ENCODE assay signal across 14 mouse cellular contexts in the genomic region with DNA sequence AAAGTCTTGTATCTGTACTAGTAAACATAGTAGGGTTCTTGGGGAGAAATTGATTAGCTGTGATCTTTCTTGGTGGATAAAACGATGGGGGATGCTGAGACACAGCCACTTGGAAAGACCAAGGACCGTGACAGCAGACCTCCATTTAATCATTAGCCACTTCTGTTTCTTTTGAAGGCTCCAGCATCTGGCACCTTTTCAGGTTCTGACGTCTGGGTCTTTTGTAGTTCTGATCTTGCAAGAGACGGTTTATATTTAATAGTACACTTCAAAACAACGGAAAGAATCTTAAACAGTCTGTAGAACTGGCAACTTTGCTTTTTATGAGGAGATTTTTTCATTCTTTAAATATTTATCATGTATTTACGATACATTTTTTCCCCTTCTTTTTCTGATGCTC.
DNase-seq lines count a peak whose midpoint lies in the region; ATAC-seq and TF ChIP-seq lines count a peak whose summit lies in the region.
"Had no signal": no experiment of that assay in that cellular context is flagged by ENCODE, and none has a peak within 500 bp of the region (broad histone marks: within the 10 kb centered on the region; RNA-seq: fewer than 3 reads in every experiment).

No protein-coding gene starts in this region.

- WGBS in heart, embryonic 13.5 days = 25% methylated on average over 6 of the region's 6 CpGs
- 28% methylated on average over 6 of the region's 6 CpGs for WGBS in stomach, embryonic 15.5 days
- WGBS in stomach, postnatal 0 days = 23% methylated on average over 6 of the region's 6 CpGs

- TF ChIP-seq CTCF in stomach, postnatal 0 days (IDR thresholded peaks at IDR 0.05; ENCODE audit: low read depth) = no peak

- intact Hi-C loops in heart, postnatal 25 days (cut with DNase I) = no loop called here

- no peak for TF ChIP-seq EP300 in stomach, postnatal 0 days (optimal IDR thresholded peaks at IDR 0.05)

- H3K4me1 ChIP-seq in heart, embryonic 13.5 days = peaks cover 31% of the 10 kb centered on the region
- H3K4me1 ChIP-seq in stomach, embryonic 15.5 days = no peaks in the 10 kb centered on the region
- H3K4me1 ChIP-seq in stomach, postnatal 0 days (replicated peaks; ENCODE audit: control insufficient read depth, insufficient read depth) = no peaks in the 10 kb centered on the region
- H3K4me1 ChIP-seq: liver, embryonic 15.5 days had no signal

- no peaks in the 10 kb centered on the region for H3K9me3 ChIP-seq in heart, embryonic 13.5 days
- H3K9me3 ChIP-seq in stomach, embryonic 15.5 days = no peaks in the 10 kb centered on the region
- H3K9me3 ChIP-seq in stomach, postnatal 0 days (ENCODE audit: control insufficient read depth, low read length) = no peaks in the 10 kb centered on the region
- H3K9me3 ChIP-seq: embryonic facial prominence, embryonic 13.5 days; liver, embryonic 15.5 days; midbrain, embryonic 12.5 days had no signal

- no peak for ATAC-seq in heart, embryonic 13.5 days (ENCODE audit: extremely low read depth, insufficient number of reproducible peaks, low FRiP score, low TSS enrichment)
- no peak for ATAC-seq in stomach, embryonic 15.5 days (ENCODE audit: insufficient read depth, low FRiP score, low read depth)
- no peak for ATAC-seq in stomach, postnatal 0 days (ENCODE audit: low FRiP score, low TSS enrichment)

- H3K36me3 ChIP-seq in heart, embryonic 13.5 days = no peaks in the 10 kb centered on the region
- no peaks in the 10 kb centered on the region for H3K36me3 ChIP-seq in stomach, embryonic 15.5 days
- H3K36me3 ChIP-seq in stomach, postnatal 0 days (ENCODE audit: control insufficient read depth, insufficient read depth, low read length) = no peaks in the 10 kb centered on the region
- H3K36me3 ChIP-seq: embryonic facial prominence, embryonic 13.5 days; liver, embryonic 15.5 days; midbrain, embryonic 12.5 days had no signal

- DNase-seq in heart, postnatal 25 days (ENCODE audit: low spot score) = no peak
- DNase-seq in kidney, postnatal 14 days = peak; percentile 14
- DNase-seq in kidney, postnatal 4 days = no peak
- no peak for DNase-seq in stomach, postnatal 0 days (ENCODE audit: low spot score)
- DNase-seq in adrenal gland, postnatal 10 days = no peak
- DNase-seq: adrenal gland, adult 2 months; cerebellum, postnatal 36 days; heart, adult 2 months; thymus, postnatal 36 days had no signal

- peak overlapping the region; percentile 74 for H3K27ac ChIP-seq in heart, embryonic 13.5 days (replicated peaks)
- no peak overlapping the region for H3K27ac ChIP-seq in stomach, embryonic 15.5 days
- no peak overlapping the region for H3K27ac ChIP-seq in stomach, postnatal 0 days (replicated peaks)
- H3K27ac ChIP-seq: embryonic facial prominence, embryonic 13.5 days; heart, adult 2 months; liver, embryonic 15.5 days; midbrain, embryonic 12.5 days had no signal

- H3K27me3 ChIP-seq in heart, embryonic 13.5 days (replicated peaks) = no peaks in the 10 kb centered on the region
- no peaks in the 10 kb centered on the region for H3K27me3 ChIP-seq in stomach, embryonic 15.5 days (replicated peaks)
- H3K27me3 ChIP-seq in stomach, postnatal 0 days (ENCODE audit: control insufficient read depth, insufficient read depth, low read length) = no peaks in the 10 kb centered on the region
- H3K27me3 ChIP-seq: liver, embryonic 15.5 days; midbrain, embryonic 12.5 days had no signal

- H3K4me2 ChIP-seq in heart, embryonic 13.5 days = peak overlapping the region; percentile 61
- peak overlapping the region; percentile 11; the same call in 1 of the 2 replicates for H3K4me2 ChIP-seq in stomach, embryonic 15.5 days
- H3K4me2 ChIP-seq in stomach, postnatal 0 days (replicated peaks; ENCODE audit: low read depth) = no peak overlapping the region; the same call in 1 of the 2 replicates
- H3K4me2 ChIP-seq: embryonic facial prominence, embryonic 13.5 days had no signal

- H3K9ac ChIP-seq in heart, embryonic 13.5 days = no peak overlapping the region
- H3K9ac ChIP-seq in stomach, embryonic 15.5 days = no peak overlapping the region
- H3K9ac ChIP-seq in stomach, postnatal 0 days (ENCODE audit: low read length) = no peak overlapping the region
- H3K9ac ChIP-seq: embryonic facial prominence, embryonic 13.5 days; liver, embryonic 15.5 days; midbrain, embryonic 12.5 days had no signal

- peak overlapping the region; percentile 21; the same call in 1 of the 2 replicates for H3K4me3 ChIP-seq in heart, embryonic 13.5 days
- no peak overlapping the region for H3K4me3 ChIP-seq in stomach, embryonic 15.5 days (replicated peaks)
- H3K4me3 ChIP-seq in stomach, postnatal 0 days (ENCODE audit: low read depth, low read length) = no peak overlapping the region
- H3K4me3 ChIP-seq: embryonic facial prominence, embryonic 13.5 days; liver, embryonic 15.5 days; midbrain, embryonic 12.5 days had no signal
